Mouse (Mus musculus) liver, adult 2 months (tissue): ENCODE data around the gene Mgp. TPM values are rescaled to one million over a fixed set of nuclear protein-coding genes. Genes with fewer than 3 reads are reported as not detected.
A peak's percentile ranks its signal among the peaks of the same experiment; 100 is the strongest.

Experiments
- DNase-seq: peaks from one replicate; pipeline ENCODE4 v3.0.0-alpha.2; 2011; ENCODE audit warnings: low read depth, low spot score; ENCODE audit errors: extremely low read depth
- H3K27ac ChIP-seq: fragments of 200-500 bp; replicated peaks from 2 replicates; pipeline ENCODE4 v1.5.1; 2012; ENCODE audit warnings: low read depth, mild to moderate bottlenecking, control low read depth, inconsistent platforms, low read length; ENCODE audit not compliant: insufficient read depth
- H3K27me3 ChIP-seq: fragments of 200-500 bp; 2 replicates; pipeline ENCODE4 v1.6.1; 2012; ENCODE audit warnings: mild to moderate bottlenecking, moderate library complexity, low read length, inconsistent platforms; ENCODE audit not compliant: control insufficient read depth, insufficient read depth
- H3K36me3 ChIP-seq: fragments of 200-500 bp; 2 replicates; pipeline ENCODE4 v1.6.1; 2012; ENCODE audit warnings: low read length, inconsistent platforms; ENCODE audit not compliant: control insufficient read depth, insufficient read depth
- H3K4me1 ChIP-seq: fragments of 200-500 bp; 2 replicates; pipeline ENCODE4 v1.6.1; 2011; ENCODE audit warnings: low read length; ENCODE audit not compliant: control insufficient read depth, insufficient read depth
- H3K4me3 ChIP-seq: fragments of 200-500 bp; 2 replicates; pipeline ENCODE4 v1.5.1; 2011; ENCODE audit warnings: low read depth, mild to moderate bottlenecking, control low read depth, low read length, moderate library complexity; ENCODE audit not compliant: insufficient read depth
- H3K79me2 ChIP-seq: fragments of 200-500 bp; 2 replicates; pipeline ENCODE4 v1.6.1; 2012; ENCODE audit warnings: inconsistent platforms, mild to moderate bottlenecking, low read length, moderate library complexity; ENCODE audit not compliant: control insufficient read depth, insufficient read depth
- H3K9ac ChIP-seq: fragments of 200-500 bp; 2 replicates; pipeline ENCODE4 v1.6.1; 2012; ENCODE audit warnings: low read depth, mild to moderate bottlenecking, control low read depth, inconsistent platforms, low read length
- CTCF ChIP-seq: fragments of 200-500 bp; IDR thresholded peaks from 2 replicates; pipeline ENCODE4 v1.5.1; 2011; ENCODE audit warnings: low read depth, low read length, control low read depth
- POLR2A ChIP-seq: fragments of 200-500 bp; IDR thresholded peaks from 2 replicates; pipeline ENCODE4 v1.6.1; 2011; ENCODE audit warnings: low read length, control low read depth; ENCODE audit not compliant: insufficient read depth; ENCODE audit errors: extremely low read depth
- WGBS: fragments of 180-500 bp; shearing (Covaris S2); methylation state at CpG from one replicate; pipeline ENCODE4 v1.1.7; 2018; 5-methylcytosine and 5-hydroxymethylcytosine counted together
- polyA plus RNA-seq: library from polyadenylated mRNA; depleted of rRNA; stranded (reverse); fragments of >200 nt; gene quantifications from 2 replicates; pipeline ENCODE4 v1.2.3, GENCODE M21; 2012
- total RNA-seq: library from RNA; depleted of rRNA; stranded (reverse); fragments of >200 nt; gene quantifications from 2 replicates; pipeline ENCODE4 v1.2.3, GENCODE M21; 2014

Mgp gene
- total and polyA plus RNA-seq, 2 experiments, result 7.3 to 10.0 TPM

GRCm38 (mm10) chr6:136848399-136848798 is 27.2 kb downstream of the Mgp start:
- Histone ChIP-seq H3K9ac (no peak overlapping the region), H3K36me3 (no peaks in the 10 kb centered on the region), H3K27me3 (no peaks in the 10 kb centered on the region), H3K4me3 (no peak overlapping the region), H3K79me2 (no peaks in the 10 kb centered on the region), H3K27ac (no peak overlapping the region), H3K4me1 (no peaks in the 10 kb centered on the region)
- no peak for DNase-seq
- no peak for TF ChIP-seq POLR2A
- TF ChIP-seq CTCF, result no peak
- 86% methylated on average over 8 of the region's 8 CpGs for WGBS

DNA sequence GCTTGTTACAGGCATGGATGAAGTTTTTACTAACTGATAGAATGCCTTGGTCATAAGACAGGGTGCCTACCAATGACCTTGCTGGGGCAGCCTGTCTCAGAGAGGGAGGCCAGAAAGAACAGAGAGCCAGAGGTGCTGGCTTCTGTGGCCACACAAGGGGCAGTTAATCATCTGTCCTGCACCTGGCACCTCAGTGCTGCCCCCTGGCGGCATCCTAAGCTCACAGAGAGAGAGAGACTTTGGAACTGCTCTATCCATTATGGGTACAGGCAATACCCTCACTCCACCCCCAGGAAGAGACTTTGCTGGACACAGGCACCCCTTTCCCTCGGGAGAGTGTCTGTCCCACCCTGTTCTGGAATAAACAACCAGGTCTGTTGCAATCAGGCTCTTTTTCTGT is 27.8 kb downstream of the Mgp start:
- TF ChIP-seq CTCF (peak; percentile 79), POLR2A (no peak)
- H3K4me1 ChIP-seq, result no peaks in the 10 kb centered on the region
- H3K36me3 ChIP-seq, result no peaks in the 10 kb centered on the region
- no peak overlapping the region for H3K9ac ChIP-seq
- H3K27ac ChIP-seq, result no peak overlapping the region
- no peaks in the 10 kb centered on the region for H3K79me2 ChIP-seq
- no peaks in the 10 kb centered on the region for H3K27me3 ChIP-seq
- no peak overlapping the region for H3K4me3 ChIP-seq
- peak; percentile 16 for DNase-seq
- 4% methylated on average over 2 of the region's 2 CpGs for WGBS

GRCm38 (mm10) chr6:136847267-136847666 is 28.4 kb downstream of the Mgp start:
- Histone ChIP-seq H3K79me2 (no peaks in the 10 kb centered on the region), H3K9ac (no peak overlapping the region), H3K27me3 (no peaks in the 10 kb centered on the region), H3K36me3 (no peaks in the 10 kb centered on the region), H3K4me3 (no peak overlapping the region), H3K4me1 (no peaks in the 10 kb centered on the region), H3K27ac (no peak overlapping the region)
- no peak for DNase-seq
- TF ChIP-seq CTCF, result no peak
- no peak for TF ChIP-seq POLR2A
- WGBS, result 99% methylated on average over 3 of the region's 3 CpGs

DNA sequence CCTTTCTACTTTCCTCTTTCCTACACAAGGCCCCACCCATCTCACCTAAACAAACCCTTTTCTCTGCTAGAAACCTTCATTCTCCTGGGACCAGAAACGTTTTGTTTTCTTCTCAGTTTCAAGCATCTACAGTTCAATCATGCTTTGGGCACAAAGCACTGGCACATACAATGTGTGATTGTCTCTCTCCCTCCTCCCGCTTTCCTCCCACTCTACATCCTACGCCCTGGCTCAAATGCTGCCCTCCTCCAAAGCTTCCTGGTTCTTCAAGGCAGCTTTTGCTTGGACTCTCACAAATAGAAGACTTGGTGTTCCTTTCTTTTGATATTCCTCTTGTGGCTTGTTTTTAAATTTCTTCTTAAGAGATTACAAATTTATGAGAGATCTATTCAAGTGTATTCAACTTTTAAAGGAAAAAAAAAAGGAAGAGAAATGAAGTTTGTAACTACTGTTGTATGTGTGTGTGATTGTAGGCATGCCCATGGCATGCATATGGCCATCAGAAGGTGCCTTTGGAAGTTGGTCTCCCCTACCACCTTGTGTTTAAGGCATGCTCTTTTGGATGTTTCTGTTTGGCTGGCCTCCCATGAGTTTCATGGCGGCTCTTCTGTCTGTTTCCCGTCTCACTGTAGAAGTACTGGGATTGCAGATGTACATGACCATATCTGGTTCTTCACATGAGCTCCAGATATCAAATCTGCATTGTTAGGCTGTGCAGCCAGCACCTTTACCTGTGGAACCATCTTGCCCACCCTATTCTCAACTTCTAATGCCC is 29.7 kb downstream of the Mgp start:
- Histone ChIP-seq H3K27me3 (no peaks in the 10 kb centered on the region), H3K4me1 (no peaks in the 10 kb centered on the region), H3K79me2 (no peaks in the 10 kb centered on the region), H3K36me3 (no peaks in the 10 kb centered on the region), H3K4me3 (no peak overlapping the region), H3K27ac (no peak overlapping the region), H3K9ac (no peak overlapping the region)
- DNase-seq, result no peak
- TF ChIP-seq POLR2A (no peak), CTCF (no peak)
- WGBS, result 73% methylated on average over 5 of the region's 5 CpGs

GRCm38 (mm10) chr6:136844903-136845302 is 30.7 kb downstream of the Mgp start:
- DNase-seq, result no peak
- Histone ChIP-seq H3K27ac (no peak overlapping the region), H3K4me3 (no peak overlapping the region), H3K36me3 (no peaks in the 10 kb centered on the region), H3K27me3 (no peaks in the 10 kb centered on the region), H3K9ac (no peak overlapping the region), H3K4me1 (no peaks in the 10 kb centered on the region), H3K79me2 (no peaks in the 10 kb centered on the region)
- WGBS, result 80% methylated on average over 2 of the region's 2 CpGs
- TF ChIP-seq CTCF (no peak), POLR2A (no peak)

- H3K4me1 ChIP-seq, result no peaks in the 10 kb centered on the region
- H3K4me3 ChIP-seq, result no peak overlapping the region
- H3K36me3 ChIP-seq, result no peaks in the 10 kb centered on the region
- H3K27ac ChIP-seq, result no peak overlapping the region
- no peak overlapping the region for H3K9ac ChIP-seq
- DNase-seq, result no peak
- H3K27me3 ChIP-seq, result no peaks in the 10 kb centered on the region
- 77% methylated on average over 3 of the region's 3 CpGs for WGBS
- TF ChIP-seq CTCF (no peak), POLR2A (no peak)
- H3K79me2 ChIP-seq, result no peaks in the 10 kb centered on the region
Measured at GRCm38 (mm10) chr6:136837323-136837722, 38.3 kb downstream of the Mgp start.
